Mouse (Mus musculus) erythroblast, adult 5-6 weeks (primary cell): ENCODE results near the gene Eif2s3x. TPM values are rescaled to one million over a fixed set of nuclear protein-coding genes. Genes with fewer than 3 reads are reported as not detected.
A peak's percentile ranks its signal among the peaks of the same experiment; 100 is the strongest.

Source experiments
- ATAC-seq: replicated peaks from 2 replicates; pipeline ENCODE4 v1.8.0; 2016; ENCODE audit warnings: moderate number of reproducible peaks, mild to moderate bottlenecking, moderate TSS enrichment, inconsistent platforms; ENCODE audit not compliant: poor library complexity, low FRiP score, severe bottlenecking
- total RNA-seq, 2 experiments: library from RNA; stranded (forward) in 1 of 2; stranded (reverse) in 1 of 2; fragments of 150-400 nt in 1 of 2; fragments of 200-764, 138-1000 nt in 1 of 2; gene quantifications; 2 replicates each; pipeline versions ENCODE4 v1.2.3 to v1.2.4; 2015 to 2017; ENCODE audit warnings: low replicate concordance in 2 of 2

Eif2s3x gene
- total RNA-seq (2015; ENCODE audit: low replicate concordance), result 50.3 and 58.3 TPM in 2 replicates
- total RNA-seq (2017; ENCODE audit: low replicate concordance), result 42.2 and 45.9 TPM in 2 replicates

DNA sequence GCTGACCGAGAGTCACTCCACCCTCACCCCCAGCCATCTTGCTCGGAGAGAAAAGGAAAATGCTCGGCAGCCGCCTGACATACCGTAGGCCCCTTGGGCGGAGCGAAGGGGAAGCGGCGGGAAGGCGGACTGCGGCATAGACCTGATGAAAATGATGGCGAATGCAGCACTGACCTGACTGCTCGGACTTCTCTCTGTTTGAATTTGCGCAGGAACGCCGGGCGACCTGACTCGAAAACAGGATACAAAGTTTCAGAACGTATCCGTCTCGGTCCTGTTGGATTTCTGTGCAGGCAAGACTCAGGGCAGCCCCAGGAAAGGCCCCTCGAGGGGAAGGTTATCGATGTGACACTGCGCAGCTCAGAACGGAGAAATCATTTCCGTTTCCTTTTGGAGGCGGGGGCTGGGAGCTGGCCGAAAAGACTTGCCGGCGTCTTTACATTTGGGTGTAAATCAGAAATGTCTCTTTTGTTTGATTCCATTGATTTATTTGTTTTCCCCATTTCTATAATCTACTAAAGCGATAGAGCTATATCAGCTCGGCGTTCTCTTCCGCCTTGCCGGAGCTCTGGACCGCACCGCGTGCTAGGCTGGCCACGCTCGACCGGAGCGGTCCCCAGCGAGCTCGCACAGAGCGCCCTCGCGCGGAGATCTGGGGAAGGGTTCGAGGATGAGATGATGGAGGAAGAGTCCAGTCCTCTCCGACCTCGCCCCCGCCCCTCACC, at the start of gene Eif2s3x:
Gene Eif2s3x, minus strand, starts transcription at position 266 of the 725 bp plus-strand sequence.
- peak; percentile 96 for ATAC-seq

DNA sequence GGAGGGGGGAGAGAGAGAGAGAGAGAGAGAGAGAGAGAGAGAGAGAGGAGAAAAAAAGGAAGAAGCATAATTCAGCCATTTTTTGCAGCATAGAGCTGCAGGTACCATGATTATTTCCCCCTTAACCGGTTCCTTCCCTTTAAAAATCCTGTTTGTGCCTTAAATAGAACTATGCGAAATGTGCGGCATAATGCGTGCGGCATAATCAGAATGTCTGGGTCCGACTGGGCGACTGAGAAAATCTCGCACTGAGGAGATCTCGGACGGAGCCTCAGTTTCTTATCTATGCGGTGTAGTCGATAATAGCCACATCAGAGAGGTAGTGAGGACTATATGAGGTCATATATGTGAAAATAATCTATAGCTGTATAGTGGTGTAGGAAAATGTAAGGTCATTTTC, 22.9 kb upstream of the Eif2s3x start:
- ATAC-seq, result no peak

DNA sequence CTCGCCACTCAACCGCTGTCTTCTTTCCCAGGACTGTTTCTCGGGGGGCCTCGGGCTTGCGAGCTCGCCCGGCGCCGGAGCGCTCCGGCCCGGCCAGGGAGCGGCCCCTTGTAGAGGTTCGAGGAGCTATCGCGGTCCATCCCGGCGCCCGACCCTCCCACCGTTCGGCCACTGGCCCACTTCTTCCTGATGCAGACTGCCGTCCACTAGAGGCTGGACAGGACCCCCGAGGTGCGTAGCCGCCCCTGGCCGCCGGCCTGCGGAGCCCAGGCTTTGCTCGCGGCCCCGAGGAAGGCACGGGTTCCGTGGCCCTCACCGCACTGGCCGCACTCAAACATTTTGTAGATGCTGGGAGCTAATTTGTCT, 22.5 kb upstream of the Eif2s3x start:
- ATAC-seq, result no peak

DNA sequence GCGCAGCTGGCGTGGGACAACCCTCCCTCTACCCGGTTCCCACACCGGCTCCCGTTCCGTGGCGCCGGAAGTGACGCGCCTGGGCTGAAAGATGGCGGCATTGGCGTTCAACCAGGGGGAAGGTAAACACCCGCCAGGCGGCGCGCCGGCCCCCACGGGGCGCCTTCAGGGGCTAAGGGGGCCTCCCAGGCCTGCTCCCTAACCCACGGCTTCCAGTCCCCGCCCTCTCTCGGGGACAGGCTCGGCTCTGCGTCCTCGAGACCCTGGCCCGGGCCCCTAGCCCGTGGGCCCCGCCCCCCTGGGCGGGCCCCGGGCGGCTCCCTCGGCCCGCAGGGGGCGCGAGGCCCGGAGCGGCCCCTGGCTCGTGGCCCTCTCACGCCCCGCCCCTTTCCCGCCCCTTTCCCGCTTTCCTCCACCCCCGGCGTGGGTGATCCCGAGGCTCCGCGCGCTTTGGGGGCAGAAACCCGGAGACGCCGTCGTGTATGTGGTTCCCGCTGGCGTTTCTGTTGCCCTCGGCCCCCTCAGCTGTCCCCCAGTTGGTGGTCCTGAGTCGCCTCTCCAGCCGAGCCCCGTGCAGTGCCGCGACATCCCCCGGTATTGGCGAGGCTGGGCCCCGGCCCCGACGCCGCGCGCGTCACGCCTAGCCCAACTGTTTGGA, 22.0 kb upstream of the Eif2s3x start, which contains the start of gene Klhl15:
Gene Klhl15, plus strand, starts transcription at position 68 of the 658 bp plus-strand sequence.
- peak; percentile 95 for ATAC-seq

DNA sequence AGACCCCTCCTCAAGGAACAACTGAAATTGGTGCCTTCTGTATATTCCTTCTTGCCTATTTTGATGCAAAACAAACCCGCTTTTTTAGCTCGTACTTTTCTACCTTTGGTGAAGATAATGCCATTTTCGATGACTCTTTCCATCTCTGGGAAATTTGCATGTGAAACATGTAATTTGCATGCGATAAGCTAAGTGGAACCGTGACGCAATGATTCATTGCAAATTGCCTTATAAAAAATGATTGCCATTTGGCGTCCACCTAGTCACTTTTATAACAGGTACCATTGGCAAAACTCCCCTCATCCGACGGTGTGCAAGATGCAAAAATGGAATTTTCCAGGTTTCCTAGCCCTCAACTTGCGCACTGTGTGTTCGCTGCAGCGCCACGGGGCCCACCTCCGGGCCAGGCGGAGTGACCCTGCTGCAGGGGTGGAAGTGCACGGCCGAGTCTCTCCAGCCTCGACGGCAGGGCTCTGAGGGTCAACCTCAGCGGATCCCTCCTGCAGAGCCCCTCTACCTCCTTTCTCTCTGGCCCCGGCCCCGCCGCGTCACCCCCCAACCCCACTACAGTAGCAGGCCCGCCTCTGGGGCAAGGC, 21.4 kb upstream of the Eif2s3x start:
- no peak for ATAC-seq

DNA sequence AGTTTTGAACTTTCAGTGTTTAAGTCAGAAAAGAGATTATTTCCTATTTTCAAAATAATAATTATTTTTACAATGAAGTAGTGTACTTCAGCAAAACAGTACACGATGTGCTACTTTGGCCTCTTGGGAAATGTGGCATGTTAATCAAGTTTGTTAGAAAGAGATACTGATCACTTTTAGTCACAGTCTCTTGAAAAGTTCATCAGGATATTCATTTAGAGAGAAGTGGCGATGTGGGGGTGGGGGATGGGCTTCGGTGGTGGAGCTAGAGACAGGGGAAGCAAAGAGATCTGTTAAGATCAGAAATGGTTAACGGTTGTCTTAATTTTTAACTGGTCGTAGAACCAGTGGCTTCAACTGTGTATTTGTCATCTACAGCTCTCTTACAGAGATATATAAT, 20.8 kb upstream of the Eif2s3x start:
- no peak for ATAC-seq

DNA sequence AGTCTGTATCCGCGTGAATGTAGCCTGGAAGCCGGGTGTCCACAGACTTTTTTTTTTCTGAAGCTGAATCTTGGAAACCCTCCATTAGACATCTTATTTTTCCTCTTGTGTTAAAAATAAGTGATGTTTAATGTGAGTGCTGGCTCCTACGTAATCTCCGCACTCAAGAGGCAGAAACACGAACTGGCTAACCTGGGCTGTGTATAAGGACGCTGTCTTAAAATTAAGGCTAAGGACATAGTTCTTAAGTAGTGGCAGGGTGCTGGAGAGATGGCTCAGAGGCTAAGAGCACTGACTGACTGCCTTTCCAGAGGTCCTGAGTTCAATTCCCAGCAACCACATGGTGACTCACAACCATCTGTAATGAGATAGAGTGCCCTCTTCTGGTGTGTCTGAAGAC, 722 bp upstream of the Eif2s3x start:
- no peak for ATAC-seq

DNA sequence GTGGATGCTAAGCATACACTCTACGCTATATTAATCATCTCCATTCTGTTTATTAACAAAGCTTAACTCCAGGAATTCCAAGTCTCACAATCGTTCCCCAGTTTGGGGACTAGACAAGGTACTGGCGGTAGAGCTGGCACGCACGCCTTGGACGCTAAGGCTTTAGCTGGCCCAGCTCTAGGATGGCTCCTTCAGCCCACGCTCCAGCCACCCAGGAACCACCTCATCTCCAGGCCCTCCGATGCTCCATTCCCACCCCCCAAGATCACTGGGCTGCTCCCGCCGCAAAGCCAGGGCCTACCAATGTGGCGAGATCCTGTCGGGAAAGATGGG, 432 bp downstream of the Eif2s3x start:
- ATAC-seq, result peak; percentile 62

DNA sequence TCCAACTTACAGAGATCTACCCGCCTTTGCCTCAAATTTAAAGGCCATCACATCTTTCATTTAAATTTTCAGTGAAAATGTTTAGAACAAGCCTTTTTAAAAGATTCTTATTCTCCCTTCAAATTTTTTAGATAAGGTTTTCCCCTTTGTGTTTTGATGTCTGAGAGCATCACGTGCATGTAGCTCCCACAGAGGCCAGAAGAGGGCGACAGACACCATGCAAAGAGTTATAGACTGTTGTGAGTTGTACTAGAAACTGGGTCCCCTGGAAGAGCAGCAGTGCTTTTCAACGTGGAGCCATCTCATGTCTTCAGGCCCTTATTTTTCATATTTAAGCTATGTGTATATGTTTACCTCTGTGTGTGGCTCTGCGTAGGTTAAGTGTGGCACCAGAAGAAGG, 14.9 kb downstream of the Eif2s3x start:
- peak; percentile 75 for ATAC-seq

DNA sequence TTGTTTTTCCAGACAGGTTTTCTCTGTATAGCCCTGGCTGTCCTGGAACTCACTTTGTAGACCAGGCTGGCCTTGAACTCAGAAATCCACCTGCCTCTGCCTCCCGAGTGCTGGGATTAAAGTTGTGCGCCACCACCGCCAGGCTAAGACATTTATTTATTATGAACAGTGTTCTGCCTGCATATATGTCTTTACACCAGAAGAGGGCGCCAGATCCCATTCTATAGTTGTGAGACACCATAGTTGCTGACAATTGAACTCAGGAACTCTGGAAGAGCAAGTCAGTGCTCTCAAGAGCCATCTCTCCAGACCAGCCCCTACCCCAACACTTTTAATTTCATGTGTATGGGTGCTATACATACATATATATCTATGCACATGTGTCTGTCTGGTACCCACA, 18.8 kb downstream of the Eif2s3x start:
- peak; percentile 79 for ATAC-seq

DNA sequence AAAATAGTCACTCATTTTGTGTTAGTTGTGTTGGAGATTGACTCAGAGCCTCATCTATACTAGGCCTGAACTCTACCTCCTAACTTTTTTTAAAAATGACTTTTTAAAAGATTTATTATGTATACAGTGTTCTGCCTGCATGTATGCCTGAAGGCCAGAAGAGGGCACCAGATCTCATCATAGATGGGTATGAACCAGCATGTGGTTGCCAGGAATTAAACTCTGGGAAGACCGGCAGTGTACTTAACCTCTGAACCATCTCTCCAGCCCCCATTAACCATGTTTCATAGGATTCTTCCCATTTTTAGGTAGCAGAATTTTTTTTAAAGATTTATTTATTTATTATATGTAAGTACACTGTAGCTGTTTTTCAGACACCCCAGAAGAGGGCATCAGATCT, 27.5 kb downstream of the Eif2s3x start:
- no peak for ATAC-seq

DNA sequence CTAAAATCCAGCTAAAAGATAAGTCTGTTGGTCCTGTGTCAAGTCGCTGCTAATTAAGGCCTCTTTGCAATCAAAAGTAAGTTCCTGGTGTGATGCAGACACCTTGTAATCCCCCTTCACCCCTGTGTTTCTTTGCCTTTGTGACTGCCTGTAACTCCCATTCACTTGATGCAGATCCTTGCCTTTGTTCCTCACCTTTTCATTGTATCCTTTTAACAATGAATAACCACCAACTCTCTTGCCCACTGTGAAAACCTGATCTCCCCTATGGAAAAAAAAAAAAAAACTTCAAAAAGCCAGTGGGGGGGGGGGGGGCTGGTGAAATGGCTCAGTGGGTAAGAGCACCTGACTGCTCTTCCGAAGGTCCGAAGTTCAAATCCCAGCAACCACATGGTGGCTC, 28.8 kb downstream of the Eif2s3x start:
- no peak for ATAC-seq

DNA sequence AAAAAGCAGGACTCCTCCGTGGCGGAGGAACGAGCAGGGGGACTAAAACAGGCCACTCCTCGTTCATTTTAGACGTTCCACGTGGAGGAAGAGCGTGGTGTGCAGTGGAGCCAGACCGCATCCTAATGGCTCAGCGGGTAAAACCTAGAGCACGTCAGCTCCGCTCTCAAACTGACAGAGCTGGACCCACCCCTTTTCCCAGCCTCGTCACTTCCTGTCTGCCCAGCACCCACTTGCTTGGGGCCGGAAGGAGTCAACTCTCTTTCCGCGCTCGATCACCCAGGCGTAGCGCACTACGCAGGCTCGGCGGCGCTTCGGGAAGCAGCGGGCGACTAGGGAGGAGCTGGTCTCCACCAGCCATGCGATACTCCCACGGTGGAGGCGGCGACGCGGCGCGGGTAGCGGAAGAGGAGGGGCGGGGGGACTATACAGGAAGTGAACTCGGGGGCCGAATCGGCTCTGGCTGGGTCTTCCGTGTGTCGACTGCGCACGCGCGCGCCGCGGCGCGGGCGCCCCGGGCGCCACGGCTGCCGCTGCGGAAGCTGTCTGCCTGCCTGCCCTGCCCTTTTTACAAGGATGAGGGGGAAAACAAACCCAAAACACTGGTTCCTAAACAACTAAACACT, 34.8 kb downstream of the Eif2s3x start:
- ATAC-seq, result peak; percentile 100

DNA sequence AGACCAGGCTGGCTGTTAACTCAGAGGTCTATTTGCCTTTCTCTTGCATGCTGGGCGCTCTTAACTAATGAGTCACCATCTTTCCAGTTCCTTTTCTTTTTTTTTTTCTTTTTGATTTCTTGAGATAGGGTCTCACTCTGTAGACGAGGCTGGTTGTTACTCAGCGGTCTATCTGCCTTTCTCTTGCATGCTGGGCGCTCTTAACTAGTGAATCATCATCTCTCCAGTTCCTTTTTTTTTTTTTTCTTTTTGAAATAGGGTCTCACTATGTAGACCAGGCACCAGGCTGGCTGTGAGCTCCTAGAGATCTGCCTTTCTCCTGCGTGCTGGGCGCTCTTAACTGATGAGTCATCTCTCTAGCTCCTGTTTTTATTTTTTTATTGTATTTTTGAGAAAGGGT, 43.3 kb downstream of the Eif2s3x start:
- ATAC-seq, result no peak

DNA sequence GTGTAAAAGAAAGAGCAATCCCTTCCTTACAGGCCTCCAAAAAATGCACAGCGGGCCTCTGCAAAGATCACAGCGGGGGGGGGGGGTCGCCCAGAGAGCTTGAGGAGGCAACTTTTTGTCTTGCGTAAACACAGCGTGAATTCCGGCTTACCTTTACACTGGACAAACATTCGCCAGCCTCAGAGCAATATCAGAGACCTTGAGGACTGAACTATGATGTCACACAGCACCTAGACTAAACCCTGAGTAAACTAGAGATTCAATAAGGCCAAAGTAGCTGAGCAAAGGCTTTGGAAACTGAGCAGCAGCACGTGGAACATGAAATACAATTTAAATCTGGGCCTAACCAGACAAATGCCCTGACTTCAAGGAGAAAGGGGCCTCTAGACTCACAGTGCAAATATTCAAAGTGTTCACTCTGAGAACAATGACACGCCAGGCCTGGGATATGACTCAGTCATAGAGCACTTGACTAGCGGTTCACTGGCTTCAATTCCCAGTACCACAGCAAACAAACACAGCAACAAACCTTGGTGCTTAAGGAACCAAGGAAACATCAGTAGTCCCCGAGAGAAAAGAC, 60.3 kb downstream of the Eif2s3x start:
- ATAC-seq, result no peak

DNA sequence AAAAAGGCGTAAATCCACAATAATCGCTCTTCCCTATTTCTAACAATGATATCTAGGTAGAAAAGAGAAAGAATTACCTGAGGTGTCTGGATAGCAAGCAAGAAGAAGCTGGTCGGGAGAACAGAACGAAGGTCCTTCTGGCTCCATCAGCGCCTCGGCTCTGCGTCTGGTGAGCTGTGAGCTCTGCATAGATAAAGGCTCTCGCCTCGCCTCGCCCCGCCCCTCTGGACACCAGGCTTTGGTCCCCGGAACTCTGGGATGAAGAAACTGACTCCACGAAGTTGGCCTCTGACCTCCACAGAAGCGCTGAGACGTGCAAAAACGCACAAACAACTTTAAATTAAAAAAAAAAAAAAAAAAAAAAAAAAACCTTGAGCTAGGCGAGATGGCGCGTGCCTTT, 62.2 kb downstream of the Eif2s3x start:
- no peak for ATAC-seq

DNA sequence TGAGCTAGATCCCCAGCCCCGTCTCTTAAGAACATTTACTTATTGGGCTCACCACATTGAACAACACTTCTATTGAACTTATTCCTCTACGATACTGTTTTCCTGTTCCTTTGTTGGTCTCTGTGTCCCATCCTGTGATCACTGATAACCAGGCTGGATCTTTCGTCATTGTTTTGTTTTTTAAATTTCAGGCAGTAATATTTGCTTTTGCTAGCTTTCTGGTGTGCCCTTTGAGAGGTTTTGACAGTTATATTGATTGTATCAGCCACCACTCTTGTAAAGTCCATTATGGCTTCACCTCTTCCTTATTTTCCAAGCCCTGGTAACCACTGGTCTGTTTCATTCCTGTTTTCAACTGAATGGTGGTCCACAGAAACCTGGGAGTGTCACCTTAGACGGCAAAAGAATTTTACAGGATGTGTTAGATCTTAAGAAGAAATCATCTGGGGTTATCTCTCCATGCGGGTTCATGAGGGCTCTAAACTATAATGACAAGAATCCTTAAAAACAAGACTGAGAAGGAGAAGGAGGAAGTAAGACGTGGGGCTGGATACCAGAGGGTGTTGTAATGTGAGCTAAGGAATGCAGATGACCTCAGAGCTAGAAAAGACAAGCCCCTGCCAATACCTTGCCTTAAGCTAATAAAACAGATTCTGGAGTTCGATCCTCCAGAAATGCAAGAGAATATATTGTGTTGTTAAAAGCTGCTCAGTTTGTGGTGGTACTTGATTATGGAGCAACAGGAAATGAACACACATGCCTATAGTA, 70.5 kb downstream of the Eif2s3x start:
- ATAC-seq, result no peak

DNA sequence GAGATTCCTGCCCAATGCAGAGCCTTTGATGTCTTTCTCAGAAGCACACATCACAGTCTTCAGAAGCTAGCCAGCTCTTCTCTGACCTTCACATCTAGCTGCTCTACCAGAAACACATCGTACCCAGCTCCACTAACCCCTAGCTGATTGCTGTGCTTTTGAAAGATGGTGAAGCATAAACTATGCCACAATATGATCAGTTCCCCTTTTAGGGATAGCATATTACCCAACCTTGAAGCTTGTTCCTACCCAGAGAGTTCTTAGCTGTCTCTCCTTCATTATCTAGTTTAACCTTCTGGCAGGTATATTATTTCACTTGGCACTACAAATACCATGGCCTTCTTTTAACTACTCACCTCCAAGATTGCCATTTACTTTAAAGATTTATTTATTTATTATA, 72.6 kb downstream of the Eif2s3x start:
- ATAC-seq, result no peak
